Mouse (Mus musculus) stomach, postnatal 0 days (tissue): ENCODE measurements around the gene Atox1.

Experiments
- CTCF ChIP-seq: IDR thresholded peaks from 2 replicates; pipeline ENCODE4 v1.5.1; 2016; ENCODE audit warnings: antibody characterized with exemption, low read depth, mild to moderate bottlenecking, moderate library complexity
- EP300 ChIP-seq: optimal IDR thresholded peaks from 2 replicates; pipeline ENCODE3; 2016; ENCODE audit warnings: antibody characterized with exemption

DNA sequence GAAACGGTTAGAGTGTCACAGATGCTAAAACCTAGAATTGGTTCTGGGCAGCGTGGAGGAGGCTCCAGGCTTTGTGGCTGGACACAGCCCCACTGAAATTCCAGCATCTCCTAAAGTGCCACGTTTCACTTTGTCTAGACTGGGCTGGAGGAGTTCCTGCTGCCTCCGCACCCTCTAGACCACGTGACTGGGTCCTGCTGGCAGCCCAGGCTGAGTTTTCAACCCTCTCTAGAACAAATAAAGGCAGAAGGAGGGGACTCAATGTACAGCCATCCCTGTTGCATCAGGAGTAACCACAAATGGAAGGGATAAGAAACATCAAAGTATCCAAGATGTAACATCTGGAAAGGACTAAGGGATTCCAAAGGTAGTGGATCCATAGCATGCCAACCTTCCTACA, 46.7 kb downstream of the Atox1 start:
- TF ChIP-seq CTCF (no peak), EP300 (no peak)
